Mouse (Mus musculus) thymus, postnatal 36 days (tissue): ENCODE measurements around the gene Ift172.

Experiments
- DNase-seq, 2 experiments: peaks; one replicate each; pipeline ENCODE4 v3.0.0; 2022; ENCODE audit warnings: mixed read lengths in 2 of 2

Ift172 gene

DNA sequence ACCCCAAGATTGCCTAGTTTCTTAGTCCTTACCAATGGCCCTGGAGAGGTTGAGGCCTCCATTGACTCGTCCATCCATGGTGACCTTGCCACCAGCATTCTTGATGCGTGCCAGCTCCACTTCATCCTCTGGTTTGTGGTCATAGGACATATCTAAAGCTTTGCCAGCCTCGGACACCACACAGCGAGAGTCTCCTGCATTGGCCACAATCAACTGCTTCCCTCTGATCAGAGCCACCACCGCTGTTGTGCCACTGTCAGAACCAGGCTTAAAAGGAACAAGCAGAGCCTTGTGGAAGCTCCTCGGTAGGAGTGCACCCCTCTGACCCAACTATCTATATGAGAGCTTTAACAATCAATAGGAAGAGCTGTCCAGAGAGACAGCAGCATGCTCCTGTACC lies 86.5 kb downstream of the Ift172 start:
- DNase-seq = no peak

DNA sequence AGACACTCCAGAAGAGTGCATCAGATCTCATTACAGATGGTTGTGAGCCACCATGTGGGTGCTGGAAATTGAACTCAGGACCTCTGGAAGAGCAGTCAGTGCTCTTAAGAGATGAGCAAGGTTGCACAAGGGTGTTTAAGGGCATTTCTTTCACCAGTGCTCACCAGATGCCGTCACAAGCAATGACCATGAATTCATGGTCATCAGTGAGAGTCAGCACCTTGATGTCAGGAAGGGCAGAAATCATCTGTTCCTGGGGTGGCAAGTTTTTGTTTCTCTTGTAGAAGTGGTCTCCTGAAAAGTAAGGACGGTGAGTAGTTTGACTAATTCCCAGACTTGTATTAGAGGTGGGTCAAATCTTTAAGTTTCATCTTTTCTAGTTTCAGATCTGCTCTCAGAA lies 87.0 kb downstream of the Ift172 start:
- DNase-seq = no peak
